Mouse (Mus musculus) ES-E14 (cell line): ENCODE measurements around the gene Tmed5. TPM values are rescaled to one million over a fixed set of nuclear protein-coding genes. Genes with fewer than 3 reads are reported as not detected.
A peak's percentile ranks its signal among the peaks of the same experiment; 100 is the strongest.
"Not testable (repeated sequence)": the region's sequence is repeated elsewhere in the genome, so short reads cannot be mapped to it uniquely, and the experiment has no call there.

Source experiments
- DNase-seq: peaks from one replicate; pipeline ENCODE4 v3.0.0-alpha.2; 2013; ENCODE audit warnings: low read depth, low spot score
- H3K27ac ChIP-seq: 2 replicates; pipeline ENCODE4 v1.5.1; 2012; ENCODE audit warnings: low read depth, mild to moderate bottlenecking, low read length, moderate library complexity, mixed read lengths; ENCODE audit not compliant: poor library complexity, insufficient read depth, severe bottlenecking
- H3K36me3 ChIP-seq: 2 replicates; pipeline ENCODE4 v1.6.1; 2012; ENCODE audit warnings: mild to moderate bottlenecking, low read length, moderate library complexity, mixed read lengths; ENCODE audit not compliant: control insufficient read depth, poor library complexity, insufficient read depth, severe bottlenecking
- H3K4me1 ChIP-seq, 2 experiments: fragments of 150-350 bp in 1 of 2; sonication (generic) in 1 of 2; 2 replicates each; pipeline ENCODE4 v1.6.1; 2012; ENCODE audit warnings: low read length in 2 of 2, mild to moderate bottlenecking in 1 of 2, mixed read lengths in 1 of 2; ENCODE audit not compliant: control insufficient read depth in 2 of 2, insufficient read depth in 2 of 2, poor library complexity in 1 of 2
- H3K4me3 ChIP-seq, 2 experiments: fragments of 150-350 bp in 1 of 2; sonication (generic) in 1 of 2; 2 replicates each; pipeline ENCODE4 v1.5.1; 2012; ENCODE audit warnings: low read length in 2 of 2, low read depth in 1 of 2, mild to moderate bottlenecking in 1 of 2, mixed read lengths in 1 of 2; ENCODE audit not compliant: insufficient read depth in 1 of 2, poor library complexity in 1 of 2, severe bottlenecking in 1 of 2
- H3K9ac ChIP-seq: 2 replicates; pipeline ENCODE4 v1.6.1; 2012; ENCODE audit warnings: low read depth, mild to moderate bottlenecking, low read length, mixed read lengths; ENCODE audit not compliant: poor library complexity, insufficient read depth, severe bottlenecking
- H3K9me3 ChIP-seq: fragments of 150-350 bp; sonication (generic); 2 replicates; pipeline ENCODE4 v1.6.1; 2012; ENCODE audit warnings: low read depth, mild to moderate bottlenecking, low read length; ENCODE audit not compliant: control insufficient read depth, insufficient read depth
- CHD2 ChIP-seq: IDR thresholded peaks from 2 replicates; pipeline ENCODE4 v1.6.1; 2014; ENCODE audit warnings: mild to moderate bottlenecking, low read depth, low read length, inconsistent platforms
- HCFC1 ChIP-seq: IDR thresholded peaks from 2 replicates; pipeline ENCODE4 v1.6.1; 2012; ENCODE audit warnings: low read length, inconsistent platforms, borderline replicate concordance; ENCODE audit not compliant: insufficient read depth
- MAFK ChIP-seq: IDR thresholded peaks from 2 replicates; pipeline ENCODE4 v1.6.1; 2014; ENCODE audit warnings: mild to moderate bottlenecking, low read depth, low read length, inconsistent platforms; ENCODE audit not compliant: insufficient read depth
- ZC3H11A ChIP-seq: IDR thresholded peaks from 2 replicates; pipeline ENCODE4 v1.6.1; 2012; ENCODE audit warnings: low read depth, mild to moderate bottlenecking, inconsistent platforms, low read length, borderline replicate concordance
- ZNF384 ChIP-seq: IDR thresholded peaks from 2 replicates; pipeline ENCODE4 v1.6.1; 2012; ENCODE audit warnings: low read depth, low read length, inconsistent platforms
- in situ Hi-C, 2 experiments: fragments of 600-800 bp; cut with MboI; formaldehyde crosslinking; loops; one replicate each; pipeline ENCODE4 v1.15.1; 2025; ENCODE audit warnings: low sequenced_read_pairs in 2 of 2, inconsistent platforms in 1 of 2; ENCODE audit not compliant: unreplicated experiment in 2 of 2
- total RNA-seq: library from RNA; depleted of rRNA; stranded (reverse); fragments of 300-350 nt; gene quantifications from 2 replicates; pipeline ENCODE4 v1.2.3, GENCODE M21; 2012

Tmed5 gene
- total RNA-seq, 1 experiment, result 78.3 TPM

DNA sequence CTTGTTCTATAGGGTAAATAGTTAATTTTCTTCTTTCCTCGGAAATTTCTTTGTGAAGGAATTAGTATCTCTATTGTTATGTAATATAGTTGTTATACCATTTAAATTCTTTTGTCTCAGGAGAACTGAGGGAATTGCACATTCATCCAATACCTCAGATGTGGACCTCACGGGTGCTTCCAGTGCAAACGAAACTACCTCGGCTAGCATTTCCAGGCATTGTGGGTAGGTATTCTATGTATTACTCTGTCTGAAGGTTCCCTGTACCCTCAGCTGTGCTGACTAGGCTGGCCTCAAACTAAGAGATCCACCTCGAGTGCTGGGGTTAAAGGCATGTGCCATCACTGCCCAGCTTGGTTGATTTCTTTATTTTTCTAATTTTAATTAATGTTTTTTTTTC lies 28.1 kb downstream of the Tmed5 start:
- TF ChIP-seq HCFC1, result no peak
- no peak for TF ChIP-seq MAFK
- TF ChIP-seq ZC3H11A, result no peak
- TF ChIP-seq CHD2, result no peak
- no peak for TF ChIP-seq ZNF384
- no peak for DNase-seq
- H3K27ac ChIP-seq, result no peak overlapping the region; the same call in 1 of the 2 replicates
- peaks cover 2 to 10% of the 10 kb centered on the region in 2 experiments for H3K4me1 ChIP-seq
- no peak overlapping the region for H3K4me3 ChIP-seq
- H3K9ac ChIP-seq, result no peak overlapping the region
- H3K36me3 ChIP-seq, result peaks cover 24% of the 10 kb centered on the region
- H3K9me3 ChIP-seq, result no peaks in the 10 kb centered on the region
- in situ Hi-C loops, result no loop called here

- TF ChIP-seq CHD2 (no peak), MAFK (no peak), ZNF384 (no peak), ZC3H11A (no peak), HCFC1 (no peak)
- no peak overlapping the region for H3K27ac ChIP-seq
- no peaks in the 10 kb centered on the region for H3K9me3 ChIP-seq
- no peak for DNase-seq
- in situ Hi-C loops, result no loop called here
- peaks cover 8 to 19% of the 10 kb centered on the region in 2 experiments for H3K4me1 ChIP-seq
- peaks cover 23% of the 10 kb centered on the region for H3K36me3 ChIP-seq
- no peak overlapping the region for H3K9ac ChIP-seq
- H3K4me3 ChIP-seq, result no peak overlapping the region
These were observed 32.2 kb downstream of the Tmed5 start for GRCm38 (mm10) chr5:108100196-108100595.

- no peak for TF ChIP-seq ZC3H11A
- TF ChIP-seq ZNF384, result no peak
- TF ChIP-seq HCFC1, result no peak
- no peak for TF ChIP-seq CHD2
- no peak for TF ChIP-seq MAFK
- in situ Hi-C loops, result no loop called here
- H3K36me3 ChIP-seq, result peaks cover 26% of the 10 kb centered on the region
- peaks cover 8 to 12% of the 10 kb centered on the region in 2 experiments for H3K4me1 ChIP-seq
- H3K9me3 ChIP-seq, result no peaks in the 10 kb centered on the region
- H3K9ac ChIP-seq, result no peak overlapping the region
- peak overlapping the region; percentile 42; the same call in 1 of the 2 replicates for H3K27ac ChIP-seq
- DNase-seq, result no peak
- H3K4me3 ChIP-seq, result no peak overlapping the region
These were observed 34.7 kb downstream of the Tmed5 start for GRCm38 (mm10) chr5:108097676-108098075.

DNA sequence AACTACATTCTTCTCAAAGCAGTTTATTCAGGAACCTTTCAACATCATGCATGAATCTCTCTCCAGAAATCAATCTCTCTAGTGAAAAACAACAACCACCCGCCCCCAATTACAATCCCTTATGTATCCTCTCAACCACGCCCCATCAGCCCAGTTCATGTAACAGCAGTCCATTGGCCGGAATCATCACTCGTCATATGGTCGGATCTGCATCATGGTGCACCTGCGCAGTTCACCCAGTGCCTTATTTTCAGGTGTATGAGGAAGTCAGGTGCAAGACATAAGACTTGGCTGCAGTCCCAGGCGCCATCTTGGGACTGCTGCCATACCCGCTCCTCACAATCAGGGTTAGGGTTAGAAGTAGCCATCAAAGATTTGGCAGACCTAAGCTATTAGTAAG lies 39.7 kb downstream of the Tmed5 start:
- peaks cover 25% of the 10 kb centered on the region for H3K36me3 ChIP-seq
- in situ Hi-C loops, result not testable (repeated sequence)

DNA sequence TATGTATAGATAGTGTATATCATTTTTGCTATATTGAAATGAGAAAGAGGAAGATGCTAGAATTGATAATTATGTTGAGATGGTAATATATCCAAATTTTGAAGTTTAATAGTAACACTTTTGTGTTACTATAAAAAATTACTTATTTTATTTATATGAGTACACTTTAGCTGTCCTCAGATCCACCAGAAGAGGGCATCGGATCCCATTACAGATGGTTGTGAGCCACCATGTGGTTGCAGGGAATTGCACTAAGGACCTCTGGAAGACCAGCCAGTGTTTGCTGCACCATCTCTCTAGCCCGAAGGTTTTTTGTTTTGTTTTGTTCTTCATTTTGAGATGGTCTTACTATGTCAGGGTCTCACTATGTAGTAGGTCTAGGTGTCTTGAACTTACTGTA lies 47.0 kb downstream of the Tmed5 start:
- Histone ChIP-seq H3K4me3 (no peak overlapping the region), H3K27ac (no peak overlapping the region), H3K36me3 (peaks cover 33% of the 10 kb centered on the region), H3K9me3 (no peaks in the 10 kb centered on the region), H3K9ac (no peak overlapping the region), H3K4me1 (peaks cover 0 to under 1% of the 10 kb centered on the region in 2 experiments; a peak in 1 of 4 replicates)
- no peak for DNase-seq
- no peak for TF ChIP-seq ZC3H11A
- TF ChIP-seq ZNF384, result no peak
- no peak for TF ChIP-seq MAFK
- TF ChIP-seq HCFC1, result no peak
- TF ChIP-seq CHD2, result no peak
- in situ Hi-C loops, result no loop called here

More for the DNA sequence above, 39.7 kb downstream of the Tmed5 start:
- H3K27ac ChIP-seq, DNase-seq, H3K9me3 ChIP-seq, H3K4me3 ChIP-seq, H3K9ac ChIP-seq, H3K4me1 ChIP-seq: not testable (repeated sequence)
